ENCODE assay signal across 25 mouse cellular contexts in the genomic region with DNA sequence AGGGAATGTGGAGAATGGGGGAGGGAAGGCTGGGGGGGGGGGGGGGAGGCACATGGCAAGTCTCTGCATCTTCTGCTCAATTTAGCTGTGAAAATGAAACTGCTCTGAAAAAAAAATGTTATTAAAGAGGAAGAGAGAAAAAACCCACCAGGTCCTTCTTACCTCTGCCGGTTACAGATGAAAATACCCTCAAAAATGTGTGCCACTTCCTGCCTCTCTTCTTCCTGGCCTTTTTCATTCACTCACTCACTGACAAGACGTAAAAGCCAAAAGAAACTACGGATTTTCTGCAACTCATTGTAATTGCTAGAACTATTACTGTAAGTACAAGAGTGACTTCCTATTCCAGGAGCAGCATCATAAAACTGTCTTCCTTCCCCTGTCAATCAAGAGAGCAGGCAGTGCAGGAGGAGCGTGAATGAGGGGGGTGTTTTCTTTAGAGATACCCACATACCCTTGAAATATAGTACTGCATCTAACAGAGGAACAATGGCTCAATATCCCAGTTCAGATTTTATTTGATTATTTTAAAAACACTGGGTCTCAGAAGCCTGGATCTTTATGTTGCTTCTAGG. TPM values are rescaled to one million over a fixed set of nuclear protein-coding genes. Genes with fewer than 3 reads are reported as not detected.
A peak's percentile ranks its signal among the peaks of the same experiment; 100 is the strongest.
DNase-seq lines count a peak whose midpoint lies in the region; ATAC-seq and TF ChIP-seq lines count a peak whose summit lies in the region.
"Had no signal": no experiment of that assay in that cellular context is flagged by ENCODE, and none has a peak within 500 bp of the region (broad histone marks: within the 10 kb centered on the region; RNA-seq: fewer than 3 reads in every experiment).

No protein-coding gene starts in this region.

- TF ChIP-seq CTCF in liver, postnatal 0 days (IDR thresholded peaks at IDR 0.05; ENCODE audit: low read depth) = no peak
- no peak for TF ChIP-seq CTCF in CH12.LX (conservative IDR thresholded peaks at IDR 0.05 in 1 of 2, IDR thresholded peaks at IDR 0.05 in 1 of 2; ENCODE audit: low read depth in 2 of 2, low read length in 2 of 2)

- dilution Hi-C loops in CH12.LX (cut with MboI; ENCODE audit: extremely low pct_ligation_motif_present, extremely low pct_unique_long_range_greater_than_20kb, low sequenced_read_pairs) = no loop called here

- DNase-seq in liver, postnatal 0 days = no peak
- DNase-seq in liver = no peak
- peak; percentile 55 for DNase-seq in CH12.LX (ENCODE audit: extremely low read depth)
- no peak for DNase-seq in gastrocnemius, postnatal 25 days
- no peak for DNase-seq in spleen, postnatal 10 days (ENCODE audit: low spot score in 2 of 2)
- DNase-seq: adrenal gland, adult 8-10 months; cerebellum, adult 2 months; cerebellum, postnatal 36 days; kidney, postnatal 36 days; layer of hippocampus, postnatal 36 days; lung, adult 18-20 months; lung, postnatal 10 days; right cerebral cortex, adult 18-20 months; right cerebral cortex, postnatal 4 days; thymus, adult 2 months had no signal

- H3K4me1 ChIP-seq in liver, postnatal 0 days (ENCODE audit: insufficient read depth) = no peaks in the 10 kb centered on the region; the same call in 1 of the 2 replicates
- peaks cover 0 to 36% of the 10 kb centered on the region in 2 experiments; a peak in 2 of 4 replicates for H3K4me1 ChIP-seq in CH12.LX (ENCODE audit: control insufficient read depth in 1 of 2, insufficient read depth in 2 of 2)

- no peaks in the 10 kb centered on the region for H3K36me3 ChIP-seq in liver, postnatal 0 days (replicated peaks; ENCODE audit: insufficient read depth, low read length)
- H3K36me3 ChIP-seq in CH12.LX (replicated peaks in 1 of 2; ENCODE audit: control insufficient read depth in 1 of 2, insufficient read depth in 1 of 2, low read length in 1 of 2) = no peaks in the 10 kb centered on the region

- H3K27me3 ChIP-seq in liver, postnatal 0 days (ENCODE audit: insufficient read depth, low read length) = no peaks in the 10 kb centered on the region
- H3K27me3 ChIP-seq in CH12.LX (replicated peaks) = no peaks in the 10 kb centered on the region
- H3K27me3 ChIP-seq: neural tube, embryonic 13.5 days had no signal

- in situ Hi-C loops in CH12.LX (cut with MboI; ENCODE audit: low pct_ligation_motif_present, low pct_unique_long_range_greater_than_20kb, low sequenced_read_pairs) = no loop called here

- WGBS in liver, postnatal 0 days (ENCODE audit: insufficient replicate concordance) = 39% methylated on average over 4 of the region's 4 CpGs

- no peak overlapping the region for H3K27ac ChIP-seq in liver, postnatal 0 days (ENCODE audit: low read depth)
- no peak overlapping the region for H3K27ac ChIP-seq in CH12.LX (ENCODE audit: insufficient read depth, low read depth)
- H3K27ac ChIP-seq: hindbrain, embryonic 10.5 days; neural tube, embryonic 13.5 days; stomach, postnatal 0 days had no signal

- no peaks in the 10 kb centered on the region for H3K9me3 ChIP-seq in liver, postnatal 0 days (ENCODE audit: low read length)
- no peaks in the 10 kb centered on the region for H3K9me3 ChIP-seq in CH12.LX (replicated peaks; ENCODE audit: low read length)
- H3K9me3 ChIP-seq: hindbrain, embryonic 10.5 days; neural tube, embryonic 13.5 days had no signal

- TF ChIP-seq EP300 in liver, postnatal 0 days (IDR thresholded peaks at IDR 0.05; ENCODE audit: low read depth) = no peak
- 0 out of 2 replicates have a peak, but pooled peaks have one; percentile 16 for TF ChIP-seq EP300 in CH12.LX (IDR thresholded peaks at IDR 0.05; ENCODE audit: low read length)

- TF ChIP-seq RAD21 in CH12.LX (IDR thresholded peaks at IDR 0.05; ENCODE audit: low read depth, low read length) = no peak

- no peak overlapping the region for H3K4me3 ChIP-seq in liver, postnatal 0 days (ENCODE audit: low read depth, low read length)
- H3K4me3 ChIP-seq in CH12.LX (replicated peaks in 1 of 3; ENCODE audit: low read depth in 2 of 3, low read length in 2 of 3, poor library complexity in 1 of 3) = no peak overlapping the region
- H3K4me3 ChIP-seq: hindbrain, embryonic 10.5 days; myocyte; neural tube, embryonic 13.5 days had no signal

- no peak for TF ChIP-seq POLR2A in CH12.LX (IDR thresholded peaks at IDR 0.05; ENCODE audit: low read depth, low read length)

- no peak overlapping the region for H3K9ac ChIP-seq in liver, postnatal 0 days (replicated peaks)
- no peak overlapping the region for H3K9ac ChIP-seq in CH12.LX (ENCODE audit: insufficient read depth, low read depth)
- H3K9ac ChIP-seq: neural tube, embryonic 13.5 days had no signal

- no peak for ATAC-seq in liver, postnatal 0 days
- ATAC-seq in granulocyte monocyte progenitor cell, adult 5-6 weeks (replicated peaks; ENCODE audit: poor library complexity, severe bottlenecking) = peak; percentile 66
- ATAC-seq in neutrophil, adult 5-6 weeks (ENCODE audit: extremely low read depth, insufficient number of reproducible peaks, low FRiP score, poor library complexity, severe bottlenecking) = 0 out of 2 replicates have a peak, but pooled peaks have one; percentile 21
- ATAC-seq: CD4-positive, CD25-positive, alpha-beta regulatory T cell, adult 4 months; intestine, postnatal 0 days; midbrain, embryonic 16.5 days had no signal

- 0 out of 2 replicates have a peak overlapping the region, but pooled peaks have one; percentile 2 for H3K4me2 ChIP-seq in liver, postnatal 0 days (ENCODE audit: low read depth, low read length)
- no peak overlapping the region for H3K4me2 ChIP-seq in CH12.LX (ENCODE audit: insufficient read depth, low read depth, poor library complexity, severe bottlenecking)
- H3K4me2 ChIP-seq: liver, embryonic 11.5 days; neural tube, embryonic 13.5 days had no signal

- no peaks in the 10 kb centered on the region for H3K79me2 ChIP-seq in CH12.LX (replicated peaks; ENCODE audit: control insufficient read depth, extremely low read depth, insufficient read depth, poor library complexity, severe bottlenecking)

TF ChIP-seq in CH12.LX, 34 proteins besides CTCF, POLR2A, EP300 and RAD21:
- TF ChIP-seq TBP (conservative IDR thresholded peaks at IDR 0.05; ENCODE audit: low read depth, low read length) (no peak), ETS1 (conservative IDR thresholded peaks at IDR 0.05; ENCODE audit: low read depth, low read length) (peak; percentile 14; the same call in 1 of the 2 replicates), NELFE (IDR thresholded peaks at IDR 0.05; ENCODE audit: low read depth, low read length) (no peak), ZNF384 (IDR thresholded peaks at IDR 0.05; ENCODE audit: low read depth, low read length) (peak; percentile 83), MEF2A (IDR thresholded peaks at IDR 0.05; ENCODE audit: borderline replicate concordance, low read depth, low read length) (0 out of 2 replicates have a peak, but pooled peaks have one; percentile 41), MAZ (IDR thresholded peaks at IDR 0.05; ENCODE audit: low read depth, low read length) (no peak)

RNA-seq across cellular contexts. Expression of a gene that starts 21.0 kb away (rescaled TPM):
- polyA plus RNA-seq in liver, postnatal 0 days (2015; fragmentation: Nextera tagmentation; extraction: Ambion mirVana) = 1.9 and 2.2 TPM in 2 replicates
- total RNA-seq in CH12.LX (2012; rRNA removed) = 0.04 and 0.17 TPM in 2 replicates
- total RNA-seq in CH12.LX (2014; rRNA removed) = 1.6 and 1.8 TPM in 2 replicates
- polyA plus RNA-seq in CH12.LX (2012; ENCODE audit: insufficient read length, low read depth) = 2.4 and 2.5 TPM in 2 replicates
- 0.39 and 2.7 TPM in 2 replicates for total RNA-seq in granulocyte monocyte progenitor cell, adult 5-6 weeks (2014; fragmentation: Nextera tagmentation)
- 2.7 and 5.2 TPM in 2 replicates for total RNA-seq in granulocyte monocyte progenitor cell, adult 5-6 weeks (2017)
- 32.6 and 33.5 TPM in 2 replicates for total RNA-seq in neutrophil, adult 5-6 weeks (2017)
- 1 to 10 TPM; 3.7 to 3.9 TPM for total RNA-seq in gastrocnemius, postnatal 25 days (2021)
